Mouse (Mus musculus) left cerebral cortex, adult 8-10 months (tissue): ENCODE data around the gene Slc6a9. TPM values are rescaled to one million over a fixed set of nuclear protein-coding genes. Genes with fewer than 3 reads are reported as not detected.
A peak's percentile ranks its signal among the peaks of the same experiment; 100 is the strongest.

Experiments
- DNase-seq, 2 experiments: peaks; one replicate each; pipeline ENCODE4 v3.0.0; 2022; ENCODE audit warnings: low spot score in 2 of 2
- total RNA-seq, 4 experiments: library from RNA; stranded (reverse); gene quantifications; 2 replicates each; pipeline ENCODE4 v1.2.4; 2022

Slc6a9 gene
- total RNA-seq, 4 experiments from 2014 or later: 56.1 to 61.2 (median 58.5) TPM

- peak in 1 of 2 experiments; percentile 48 for DNase-seq
These were observed 74.6 kb downstream of the Slc6a9 start for GRCm38 (mm10) chr4:117908834-117909453.

GRCm38 (mm10) chr4:117912131-117912561 is 77.8 kb downstream of the Slc6a9 start:
- DNase-seq: no peak

GRCm38 (mm10) chr4:117912685-117913273 is 78.5 kb downstream of the Slc6a9 start:
- no peak for DNase-seq

- peak in 1 of 2 experiments; percentile 33 for DNase-seq
These were observed 79.1 kb downstream of the Slc6a9 start for GRCm38 (mm10) chr4:117913421-117913820.

GRCm38 (mm10) chr4:117914031-117914430 is 79.7 kb downstream of the Slc6a9 start:
- DNase-seq: peak in 1 of 2 experiments; percentile 36

- DNase-seq: peak; percentile 91 to 95
These were observed 80.5 kb downstream of the Slc6a9 start, which contains the start of gene Ipo13 for GRCm38 (mm10) chr4:117914591-117915442. TSS of gene Ipo13 (minus strand) at chr4:117914999.

- DNase-seq: peak in 1 of 2 experiments; percentile 31
These were observed 81.3 kb downstream of the Slc6a9 start for GRCm38 (mm10) chr4:117915489-117916105.

GRCm38 (mm10) chr4:117916386-117916785 is 82.1 kb downstream of the Slc6a9 start:
- DNase-seq: no peak

- DNase-seq: no peak
These were observed 83.1 kb downstream of the Slc6a9 start for GRCm38 (mm10) chr4:117917402-117917801.

- DNase-seq: no peak
These were observed 83.5 kb downstream of the Slc6a9 start for GRCm38 (mm10) chr4:117917847-117918246.

- DNase-seq: no peak
These were observed 84.0 kb downstream of the Slc6a9 start for GRCm38 (mm10) chr4:117918261-117918660.

- DNase-seq: no peak
These were observed 84.5 kb downstream of the Slc6a9 start for GRCm38 (mm10) chr4:117918762-117919161.

- no peak for DNase-seq
These were observed 87.1 kb downstream of the Slc6a9 start for GRCm38 (mm10) chr4:117921358-117921757.

GRCm38 (mm10) chr4:117923450-117923849 is 89.1 kb downstream of the Slc6a9 start:
- no peak for DNase-seq

Other genes starting within 250 kb of the Slc6a9 start
- 10 to 100 TPM; 39.4 to 44.3 (median 41.7) TPM for gene Dmap1, start 152.2 kb upstream of the Slc6a9 start, total RNA-seq
- gene Gm12845, start 110.1 kb upstream of the Slc6a9 start, total RNA-seq: not detected
- gene Klf17, start 68.9 kb upstream of the Slc6a9 start, total RNA-seq: not detected
- gene Ccdc24, start 38.1 kb downstream of the Slc6a9 start, total RNA-seq: under 1 TPM; 0.33 to 0.94 (median 0.67) TPM
- 10 to 100 TPM; 73.0 to 85.0 (median 79.7) TPM for gene B4galt2, start 49.0 kb downstream of the Slc6a9 start, total RNA-seq
- 100 to 1,000 TPM; 386 to 441 (median 416) TPM for gene Atp6v0b, start 52.8 kb downstream of the Slc6a9 start, total RNA-seq
- 10 to 100 TPM in 2 of 4 experiments, 1 to 10 TPM in 2; 9.5 to 12.0 (median 10.7) TPM for gene Dph2, start 57.5 kb downstream of the Slc6a9 start, total RNA-seq
- gene Ipo13, start 80.5 kb downstream of the Slc6a9 start, total RNA-seq: 100 to 1,000 TPM; 122 to 133 (median 124) TPM
- gene Artn, start 95.3 kb downstream of the Slc6a9 start, total RNA-seq: 1 to 10 TPM; 2.1 to 3.4 (median 2.4) TPM